Mouse (Mus musculus) midbrain, embryonic 11.5 days (tissue): ENCODE measurements around the gene Piezo1. TPM values are rescaled to one million over a fixed set of nuclear protein-coding genes. Genes with fewer than 3 reads are reported as not detected.

Experiments used
- ATAC-seq: fragments of 200-750 bp; cut with Nextera tagmentation; 2 replicates; pipeline ENCODE4 v1.8.0; 2017; ENCODE audit warnings: moderate TSS enrichment, moderate library complexity; ENCODE audit not compliant: low FRiP score
- DNase-seq: peaks from one replicate; pipeline ENCODE4 v3.0.0; 2015; ENCODE audit warnings: low spot score; ENCODE audit errors: missing footprints
- H3K27ac ChIP-seq: fragments of 300-500 bp; sonication (generic); 2 replicates; pipeline ENCODE4 v1.5.1; 2014; ENCODE audit warnings: low read depth, low read length
- H3K27me3 ChIP-seq: fragments of 300-500 bp; sonication (generic); 2 replicates; pipeline ENCODE4 v1.6.1; 2014; ENCODE audit warnings: mild to moderate bottlenecking, low read length, moderate library complexity, mixed read lengths; ENCODE audit not compliant: control insufficient read depth, insufficient read depth
- H3K36me3 ChIP-seq: fragments of 300-500 bp; sonication (generic); 2 replicates; pipeline ENCODE4 v1.6.1; 2014; ENCODE audit warnings: mild to moderate bottlenecking, low read length, moderate library complexity, mixed read lengths; ENCODE audit not compliant: control insufficient read depth, insufficient read depth
- H3K4me1 ChIP-seq: fragments of 300-500 bp; sonication (generic); 2 replicates; pipeline ENCODE4 v1.6.1; 2014; ENCODE audit warnings: low read length; ENCODE audit not compliant: control insufficient read depth, insufficient read depth
- H3K4me2 ChIP-seq: fragments of 300-500 bp; sonication (generic); 2 replicates; pipeline ENCODE4 v1.6.1; 2014; ENCODE audit warnings: mild to moderate bottlenecking, moderate library complexity
- H3K4me3 ChIP-seq: fragments of 300-500 bp; sonication (generic); 2 replicates; pipeline ENCODE4 v1.5.1; 2014; ENCODE audit warnings: low read depth, low read length
- H3K9ac ChIP-seq: fragments of 300-500 bp; sonication (generic); 2 replicates; pipeline ENCODE4 v1.6.1; 2014; ENCODE audit warnings: low read length
- H3K9me3 ChIP-seq: fragments of 300-500 bp; sonication (generic); 2 replicates; pipeline ENCODE4 v1.6.1; 2016; ENCODE audit warnings: low read length; ENCODE audit not compliant: control insufficient read depth
- WGBS: fragments of 180-500 bp; shearing (Covaris S2); extraction: QIAGEN DNeasy Blood & Tissue Kit; methylation state at CpG from one replicate; pipeline ENCODE4 v1.1.7; 2014; 5-methylcytosine and 5-hydroxymethylcytosine counted together
- polyA plus RNA-seq: library from polyadenylated mRNA; unstranded; fragments of >200 nt; fragmentation: Nextera tagmentation; extraction: Ambion mirVana; gene quantifications from 2 replicates; pipeline ENCODE4 v1.2.1, GENCODE M21; 2014

The Piezo1 gene
- polyA plus RNA-seq, 1 experiment from 2014 or later: 4.3 TPM

GRCm38 (mm10) chr8:122580926-122581325 lies 29.8 kb upstream of the Piezo1 start:
- Histone ChIP-seq H3K36me3 (no peaks in the 10 kb centered on the region), H3K4me2 (no peak overlapping the region), H3K9ac (no peak overlapping the region), H3K4me1 (peaks cover 10% of the 10 kb centered on the region), H3K27me3 (no peaks in the 10 kb centered on the region), H3K9me3 (no peaks in the 10 kb centered on the region), H3K27ac (no peak overlapping the region), H3K4me3 (no peak overlapping the region)
- DNase-seq (no peak), ATAC-seq (no peak)
- 78% methylated on average over 13 of the region's 15 CpGs for WGBS

GRCm38 (mm10) chr8:122579196-122579595 lies 28.1 kb upstream of the Piezo1 start:
- ATAC-seq (no peak), DNase-seq (no peak)
- Histone ChIP-seq H3K4me3 (no peak overlapping the region), H3K4me1 (peaks cover 22% of the 10 kb centered on the region), H3K27me3 (no peaks in the 10 kb centered on the region), H3K4me2 (no peak overlapping the region), H3K36me3 (0 out of 2 replicates have a peak, but pooled peaks cover under 1% of the 10 kb centered on the region), H3K27ac (no peak overlapping the region), H3K9me3 (no peaks in the 10 kb centered on the region), H3K9ac (no peak overlapping the region)
- WGBS: 37% methylated on average over 7 of the region's 7 CpGs

- H3K27ac ChIP-seq: no peak overlapping the region
- H3K36me3 ChIP-seq: peaks cover 5% of the 10 kb centered on the region
- DNase-seq (no peak), ATAC-seq (peak; percentile 15)
- 45% methylated on average over 10 of the region's 10 CpGs for WGBS
- H3K9me3 ChIP-seq: no peaks in the 10 kb centered on the region
- no peaks in the 10 kb centered on the region for H3K27me3 ChIP-seq
- H3K4me2 ChIP-seq: peak overlapping the region; percentile 84
- H3K4me1 ChIP-seq: peaks cover 22% of the 10 kb centered on the region
- peak overlapping the region; percentile 86 for H3K9ac ChIP-seq
- peak overlapping the region; percentile 66; the same call in 1 of the 2 replicates for H3K4me3 ChIP-seq
Measured at GRCm38 (mm10) chr8:122577116-122577515, 26.0 kb upstream of the Piezo1 start.

- DNase-seq (peak; percentile 99), ATAC-seq (peak; percentile 88)
- Histone ChIP-seq H3K27ac (no peak within 1 kb of the TSS), H3K4me2 (peak within 1 kb of the TSS; percentile 84), H3K9ac (peak within 1 kb of the TSS; percentile 86), H3K36me3 (peaks cover 9% of the 10 kb centered on the region), H3K27me3 (no peaks in the 10 kb centered on the region), H3K9me3 (no peaks in the 10 kb centered on the region), H3K4me3 (peak within 1 kb of the TSS; percentile 66), H3K4me1 (peaks cover 22% of the 10 kb centered on the region)
- WGBS: 0% methylated on average over 39 of the region's 39 CpGs
Measured at GRCm38 (mm10) chr8:122576648-122577022, 25.5 kb upstream of the Piezo1 start, which contains the start of gene Aprt. Gene Aprt, minus strand, starts transcription at chr8:122576909.

GRCm38 (mm10) chr8:122575735-122576647 lies 24.9 kb upstream of the Piezo1 start:
- 20% methylated on average over 21 of the region's 21 CpGs for WGBS
- peak overlapping the region; percentile 66 for H3K4me3 ChIP-seq
- no peaks in the 10 kb centered on the region for H3K9me3 ChIP-seq
- H3K4me2 ChIP-seq: peak overlapping the region; percentile 84
- H3K27ac ChIP-seq: no peak overlapping the region
- no peaks in the 10 kb centered on the region for H3K27me3 ChIP-seq
- peak overlapping the region; percentile 86 for H3K9ac ChIP-seq
- DNase-seq (peak; percentile 97), ATAC-seq (peak; percentile 6; the same call in 1 of the 2 replicates)
- H3K4me1 ChIP-seq: peaks cover 22% of the 10 kb centered on the region
- peaks cover 16% of the 10 kb centered on the region for H3K36me3 ChIP-seq

GRCm38 (mm10) chr8:122575286-122575685 lies 24.2 kb upstream of the Piezo1 start:
- Histone ChIP-seq H3K4me3 (no peak overlapping the region), H3K27ac (no peak overlapping the region), H3K9me3 (no peaks in the 10 kb centered on the region), H3K4me2 (peak overlapping the region; percentile 2; the same call in 1 of the 2 replicates), H3K36me3 (peaks cover 17% of the 10 kb centered on the region), H3K4me1 (peaks cover 22% of the 10 kb centered on the region), H3K9ac (no peak overlapping the region), H3K27me3 (no peaks in the 10 kb centered on the region)
- DNase-seq: no peak
- ATAC-seq: no peak
- WGBS: 75% methylated on average over 8 of the region's 8 CpGs

GRCm38 (mm10) chr8:122574667-122575251 lies 23.6 kb upstream of the Piezo1 start:
- no peak for ATAC-seq
- H3K4me3 ChIP-seq: no peak overlapping the region
- no peak overlapping the region for H3K9ac ChIP-seq
- no peaks in the 10 kb centered on the region for H3K27me3 ChIP-seq
- no peak overlapping the region; the same call in 1 of the 2 replicates for H3K4me2 ChIP-seq
- peak; percentile 82 for DNase-seq
- H3K27ac ChIP-seq: no peak overlapping the region
- peaks cover 22% of the 10 kb centered on the region for H3K36me3 ChIP-seq
- H3K4me1 ChIP-seq: peaks cover 23% of the 10 kb centered on the region
- WGBS: 51% methylated on average over 10 of the region's 10 CpGs
- no peaks in the 10 kb centered on the region for H3K9me3 ChIP-seq

- Histone ChIP-seq H3K4me1 (peaks cover 28% of the 10 kb centered on the region), H3K4me3 (no peak overlapping the region), H3K27me3 (no peaks in the 10 kb centered on the region), H3K36me3 (peaks cover 26% of the 10 kb centered on the region), H3K27ac (no peak overlapping the region), H3K9me3 (no peaks in the 10 kb centered on the region), H3K4me2 (no peak overlapping the region), H3K9ac (no peak overlapping the region)
- no peak for DNase-seq
- no peak for ATAC-seq
- WGBS: 71% methylated on average over 3 of the region's 3 CpGs
Measured at GRCm38 (mm10) chr8:122574264-122574663, 23.1 kb upstream of the Piezo1 start.

GRCm38 (mm10) chr8:122573577-122573976 lies 22.4 kb upstream of the Piezo1 start:
- Histone ChIP-seq H3K4me1 (peaks cover 35% of the 10 kb centered on the region), H3K9ac (no peak overlapping the region), H3K4me2 (no peak overlapping the region), H3K27me3 (no peaks in the 10 kb centered on the region), H3K9me3 (no peaks in the 10 kb centered on the region), H3K27ac (0 out of 2 replicates have a peak overlapping the region, but pooled peaks have one; percentile 25), H3K36me3 (peaks cover 26% of the 10 kb centered on the region), H3K4me3 (no peak overlapping the region)
- peak; percentile 83 for DNase-seq
- 54% methylated on average over 9 of the region's 9 CpGs for WGBS
- ATAC-seq: no peak
